Mouse (Mus musculus): Measurements from ENCODE around the gene Slc7a5.

Gene Slc7a5

GRCm38 (mm10) chr8:121879712-121880111 lies 27.8 kb downstream of the Slc7a5 start:
- no peak for DNase-seq

GRCm38 (mm10) chr8:121877828-121878480 lies 29.5 kb downstream of the Slc7a5 start:
- no peak for DNase-seq

DNA sequence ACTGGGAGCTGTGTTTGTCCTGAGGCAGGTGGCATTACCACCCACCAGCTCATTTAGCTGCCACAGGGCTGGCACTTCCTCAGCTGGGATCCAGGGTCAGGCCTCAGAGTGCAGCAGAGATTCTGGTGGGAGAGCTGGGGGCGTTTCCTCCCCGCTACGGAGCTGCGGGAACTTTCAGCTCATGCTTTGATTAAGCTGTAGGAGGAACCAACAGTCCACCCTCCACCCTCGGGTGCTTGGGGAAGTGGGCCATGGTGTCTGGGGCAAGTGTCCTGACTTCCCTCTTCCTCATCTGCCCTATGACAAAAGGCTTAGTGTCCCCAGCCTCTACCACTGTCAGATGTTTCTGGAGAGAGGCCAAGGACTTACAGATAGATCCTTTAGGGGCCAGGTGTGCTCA lies 30.3 kb downstream of the Slc7a5 start:
- no peak for DNase-seq

DNA sequence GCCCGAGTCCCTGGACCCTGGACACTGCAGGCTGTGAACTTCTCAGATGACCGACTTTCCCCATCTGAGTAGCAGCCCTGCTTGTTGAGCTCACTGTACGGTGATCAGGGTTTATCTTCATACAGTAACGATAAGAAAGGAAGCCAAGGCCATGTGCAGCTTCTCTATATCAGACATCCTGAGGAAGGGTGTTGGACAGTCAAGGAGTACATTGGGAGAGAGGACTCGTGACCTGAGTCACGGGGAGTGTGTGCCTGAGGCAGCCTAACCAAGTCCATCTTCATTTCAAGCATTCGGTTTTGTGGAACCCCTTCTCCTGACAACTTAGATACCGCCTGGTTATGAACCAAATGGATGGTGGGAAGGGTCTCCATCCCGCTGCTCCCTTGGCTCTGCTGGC lies 32.0 kb downstream of the Slc7a5 start:
- DNase-seq = no peak

GRCm38 (mm10) chr8:121875045-121875444 lies 32.4 kb downstream of the Slc7a5 start:
- no peak for DNase-seq

GRCm38 (mm10) chr8:121874031-121874430 lies 33.5 kb downstream of the Slc7a5 start:
- peak; percentile 64 for DNase-seq

- DNase-seq = no peak
Observed at GRCm38 (mm10) chr8:121871833-121872440, 35.6 kb downstream of the Slc7a5 start.

DNA sequence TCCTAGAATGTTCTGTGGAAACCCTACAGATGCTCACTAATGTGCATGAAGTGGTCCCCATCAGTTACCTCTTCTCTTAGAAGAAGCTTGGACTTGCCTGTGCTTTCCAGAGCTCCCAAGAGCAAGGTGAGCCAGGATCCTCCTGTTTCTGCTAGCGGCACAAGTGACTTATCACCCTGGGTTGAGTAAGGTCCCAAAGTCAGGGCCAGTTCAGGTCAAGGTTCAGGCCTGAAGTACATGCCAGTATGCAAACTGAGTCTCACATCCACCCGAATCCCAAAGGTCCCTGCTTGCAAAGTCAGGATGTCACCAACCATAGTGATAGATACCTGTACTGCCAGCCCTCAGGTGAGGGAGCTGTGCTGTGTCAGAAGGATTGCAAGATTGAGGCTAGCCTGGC lies 37.3 kb downstream of the Slc7a5 start:
- no peak for DNase-seq

DNA sequence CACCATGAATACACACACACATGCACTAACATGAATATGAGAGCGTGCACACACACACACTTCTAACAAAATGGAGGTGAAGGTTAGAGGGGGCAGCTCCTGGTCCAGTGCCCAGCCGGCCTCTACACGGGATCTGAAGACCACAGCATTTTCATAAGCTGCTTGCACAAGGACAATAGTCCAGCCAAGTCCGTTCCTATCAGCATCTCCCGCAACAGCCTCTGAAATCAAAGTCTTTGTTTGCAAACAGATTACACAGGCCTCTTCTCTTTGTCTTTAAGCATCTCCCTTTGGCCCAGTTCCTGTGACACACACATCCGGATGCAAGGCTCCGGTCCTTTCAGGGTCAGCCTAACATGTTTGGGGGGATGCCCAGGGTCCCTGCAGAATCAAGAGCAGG lies 38.6 kb downstream of the Slc7a5 start:
- no peak for DNase-seq

DNA sequence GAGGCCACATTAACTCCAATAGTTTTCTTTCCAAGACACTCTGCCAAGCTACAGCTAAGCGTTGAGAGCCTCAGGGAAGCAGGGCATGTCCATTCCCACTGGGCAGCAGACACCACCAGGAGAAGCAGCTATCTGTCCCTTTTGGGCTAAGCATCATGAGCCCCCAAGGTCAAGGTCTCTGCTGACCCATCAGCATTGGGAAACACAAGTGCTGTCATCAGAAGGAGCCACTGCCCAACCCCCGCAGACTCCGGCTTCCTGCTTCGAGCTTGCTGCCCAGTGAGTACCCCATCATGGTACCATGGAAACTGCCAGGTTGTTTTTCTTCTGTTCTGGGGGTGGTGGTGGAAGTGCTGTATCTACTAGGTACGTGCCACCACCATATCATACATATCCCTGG lies 39.3 kb downstream of the Slc7a5 start:
- no peak for DNase-seq

- peak; percentile 56 for DNase-seq
Observed at GRCm38 (mm10) chr8:121865356-121865755, 42.1 kb downstream of the Slc7a5 start.

- no peak for DNase-seq
Observed at GRCm38 (mm10) chr8:121861806-121862548, 45.5 kb downstream of the Slc7a5 start.

- DNase-seq = no peak
Observed at GRCm38 (mm10) chr8:121861276-121861675, 46.2 kb downstream of the Slc7a5 start.

DNA sequence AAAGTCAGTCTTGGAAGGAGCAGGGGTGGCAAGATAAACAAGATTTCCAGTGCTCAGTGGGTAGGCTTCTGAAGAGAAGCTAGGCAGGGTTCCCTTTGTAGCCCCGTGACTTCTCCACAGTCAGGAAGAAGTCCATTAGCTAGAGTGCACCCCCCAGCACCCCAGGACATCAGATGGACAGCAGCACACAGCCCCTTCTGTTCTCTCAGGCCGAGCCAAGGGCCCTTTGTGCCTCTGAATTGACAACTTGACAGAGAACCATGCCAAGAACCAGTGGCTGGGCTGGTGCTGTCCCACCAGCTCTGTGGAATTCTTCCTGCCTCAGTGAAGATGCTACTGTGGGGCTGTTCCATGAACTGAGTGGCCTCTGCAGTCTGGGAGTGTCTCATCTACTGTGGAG lies 49.7 kb downstream of the Slc7a5 start:
- no peak for DNase-seq

- no peak for DNase-seq
Observed at GRCm38 (mm10) chr8:121857331-121857730, 50.2 kb downstream of the Slc7a5 start.

GRCm38 (mm10) chr8:121856071-121856746 lies 51.3 kb downstream of the Slc7a5 start:
- DNase-seq = no peak

DNA sequence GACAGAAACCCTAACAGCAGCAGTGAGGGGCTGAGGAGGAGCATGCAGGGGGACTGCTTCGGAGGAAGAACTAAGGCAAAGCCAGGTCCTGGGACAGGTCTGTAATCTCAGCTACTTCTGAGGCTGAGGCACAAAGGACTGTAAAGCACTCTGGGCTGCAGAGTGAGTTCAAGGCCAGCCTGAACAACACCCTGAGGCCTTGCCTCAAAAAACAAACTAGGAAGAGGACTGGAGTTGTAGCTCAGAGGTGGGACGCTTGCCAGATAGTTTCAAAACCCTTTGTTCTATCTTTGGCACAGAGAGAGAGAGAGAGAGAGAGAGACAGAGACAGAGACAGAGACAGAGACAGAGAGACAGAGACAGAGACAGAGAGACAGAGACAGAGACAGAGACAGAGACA lies 53.9 kb downstream of the Slc7a5 start:
- no peak for DNase-seq

DNA sequence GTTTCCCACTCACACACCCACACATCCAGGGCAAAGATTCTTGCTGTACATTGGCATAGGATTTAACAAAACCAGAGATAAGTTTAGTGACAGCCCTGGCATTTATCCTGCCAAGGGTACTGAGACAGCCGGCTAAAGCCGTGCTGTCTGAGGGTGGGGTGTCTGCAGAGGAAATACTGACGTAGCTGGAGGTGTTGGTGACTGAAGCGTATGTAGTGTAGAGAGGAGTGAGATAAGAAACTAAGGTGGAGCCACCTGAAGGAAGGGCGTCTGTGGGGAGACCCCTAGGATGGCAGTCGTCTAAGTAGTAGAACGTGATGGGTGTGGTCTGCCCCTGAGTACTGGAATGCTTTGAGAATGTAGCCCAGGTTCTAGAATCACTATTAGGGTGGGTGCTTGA lies 55.0 kb downstream of the Slc7a5 start:
- no peak for DNase-seq

DNA sequence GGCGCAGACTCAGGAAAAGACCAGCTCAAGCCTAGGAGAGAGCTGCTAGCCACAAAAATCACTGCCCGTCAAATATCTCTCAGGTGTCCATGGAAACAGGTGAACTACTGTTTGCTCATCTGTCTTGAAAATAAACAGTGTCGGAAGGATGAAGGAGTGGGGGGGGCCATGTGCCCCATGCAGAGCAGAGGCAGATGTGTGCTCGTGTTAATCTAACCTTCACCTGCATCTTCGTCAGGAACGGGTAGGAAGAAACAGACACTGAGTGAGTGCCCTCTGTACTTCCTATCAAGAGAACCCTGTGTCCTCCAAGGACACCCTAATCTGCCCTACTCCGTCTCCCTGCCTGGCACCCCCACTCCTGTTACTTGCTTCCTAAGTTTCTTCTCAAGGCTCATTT lies 55.8 kb downstream of the Slc7a5 start:
- no peak for DNase-seq

GRCm38 (mm10) chr8:121850821-121851470 lies 56.5 kb downstream of the Slc7a5 start:
- peak; percentile 95 for DNase-seq

DNA sequence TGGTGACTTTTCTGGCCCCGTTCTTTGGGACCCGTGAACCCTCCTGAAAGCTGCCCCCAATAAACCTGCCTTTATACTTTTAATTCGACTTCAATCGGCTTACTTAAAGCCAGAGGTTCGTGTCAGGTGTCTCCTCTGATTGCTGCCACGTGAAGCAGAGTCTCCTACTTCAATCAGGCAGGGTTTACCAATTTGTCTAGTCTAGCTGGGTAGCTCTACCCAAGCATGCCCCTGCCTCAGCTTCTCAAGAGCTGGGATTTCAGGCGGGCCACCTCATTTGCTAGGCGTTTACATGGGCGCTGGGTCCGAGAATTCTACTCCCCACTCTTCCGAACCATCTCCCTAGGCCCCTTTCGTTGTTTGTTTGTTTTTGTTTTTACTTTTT lies 57.1 kb downstream of the Slc7a5 start:
- DNase-seq = no peak

- DNase-seq = peak; percentile 83
Observed at GRCm38 (mm10) chr8:121850018-121850417, 57.5 kb downstream of the Slc7a5 start.

GRCm38 (mm10) chr8:121849303-121849702 lies 58.2 kb downstream of the Slc7a5 start:
- no peak for DNase-seq
